In genomic region chr17:3009939-3010338, GRCm38 (mm10) we compare ENCODE assay signal across 15 mouse cellular contexts.
DNase-seq lines count a peak whose midpoint lies in the region; ATAC-seq lines count a peak whose summit lies in the region.
"Had no signal": no experiment of that assay in that cellular context is flagged by ENCODE, and none has a peak within 500 bp of the region (broad histone marks: within the 10 kb centered on the region; RNA-seq: fewer than 3 reads in every experiment).

No protein-coding gene starts in this region.

- WGBS in midbrain, embryonic 14.5 days = 65% methylated on average over 2 of the region's 2 CpGs
- 50% methylated on average over 2 of the region's 2 CpGs for WGBS in midbrain, embryonic 15.5 days

- peak; percentile 64 for DNase-seq in heart, adult 11 months
- DNase-seq in heart, postnatal 10 days = no peak
- DNase-seq in midbrain, embryonic 14.5 days = no peak
- DNase-seq in ZHBTc4 (ENCODE audit: low read depth, low spot score) = peak; percentile 4
- DNase-seq in frontal cortex, adult 2 months (ENCODE audit: extremely low spot score in 1 of 2, low spot score in 1 of 2) = no peak
- DNase-seq: adrenal gland, postnatal 14 days; cerebellum, postnatal 10 days; kidney, postnatal 14 days; thymus, adult 18-20 months had no signal

- no peak overlapping the region for H3K27ac ChIP-seq in midbrain, embryonic 14.5 days (replicated peaks; ENCODE audit: low read depth, low read length)
- H3K27ac ChIP-seq in midbrain, embryonic 15.5 days = no peak overlapping the region
- H3K27ac ChIP-seq: hindbrain, embryonic 12.5 days; intestine, embryonic 15.5 days; liver, embryonic 14.5 days had no signal

- no peak overlapping the region for H3K9ac ChIP-seq in midbrain, embryonic 14.5 days (replicated peaks; ENCODE audit: low read length)
- H3K9ac ChIP-seq in midbrain, embryonic 15.5 days = no peak overlapping the region
- H3K9ac ChIP-seq: hindbrain, embryonic 12.5 days; intestine, embryonic 15.5 days; liver, embryonic 14.5 days had no signal

- ATAC-seq in midbrain, embryonic 14.5 days (ENCODE audit: low FRiP score, low TSS enrichment) = 0 out of 2 replicates have a peak, but pooled peaks have one; percentile 2
- no peak for ATAC-seq in midbrain, embryonic 15.5 days (replicated peaks)
- 0 out of 2 replicates have a peak, but pooled peaks have one; percentile 6 for ATAC-seq in megakaryocyte, adult 5-6 weeks (ENCODE audit: poor library complexity, severe bottlenecking)
- ATAC-seq in megakaryocyte progenitor cell, adult 5-6 weeks (replicated peaks; ENCODE audit: poor library complexity) = no peak
- ATAC-seq: intestine, embryonic 15.5 days had no signal

- no peak overlapping the region for H3K4me2 ChIP-seq in midbrain, embryonic 14.5 days (ENCODE audit: low read length)
- H3K4me2 ChIP-seq in midbrain, embryonic 15.5 days = no peak overlapping the region
- H3K4me2 ChIP-seq: hindbrain, embryonic 12.5 days; intestine, embryonic 15.5 days had no signal

- no peaks in the 10 kb centered on the region for H3K27me3 ChIP-seq in midbrain, embryonic 14.5 days (ENCODE audit: control insufficient read depth, insufficient read depth, low read length)
- no peaks in the 10 kb centered on the region for H3K27me3 ChIP-seq in midbrain, embryonic 15.5 days (replicated peaks)
- H3K27me3 ChIP-seq: hindbrain, embryonic 12.5 days; intestine, embryonic 15.5 days had no signal

- peaks cover 83% of the 10 kb centered on the region for H3K9me3 ChIP-seq in midbrain, embryonic 14.5 days (ENCODE audit: control insufficient read depth, low read length)
- peaks cover 22% of the 10 kb centered on the region; the same call in 1 of the 2 replicates for H3K9me3 ChIP-seq in midbrain, embryonic 15.5 days

- H3K36me3 ChIP-seq in midbrain, embryonic 14.5 days (ENCODE audit: control insufficient read depth, insufficient read depth, low read length) = no peaks in the 10 kb centered on the region
- H3K36me3 ChIP-seq in midbrain, embryonic 15.5 days (replicated peaks) = no peaks in the 10 kb centered on the region
- H3K36me3 ChIP-seq: hindbrain, embryonic 12.5 days; intestine, embryonic 15.5 days had no signal

- H3K4me1 ChIP-seq in midbrain, embryonic 14.5 days (ENCODE audit: control insufficient read depth, insufficient read depth, low read length) = no peaks in the 10 kb centered on the region
- no peaks in the 10 kb centered on the region for H3K4me1 ChIP-seq in midbrain, embryonic 15.5 days
- H3K4me1 ChIP-seq: hindbrain, embryonic 12.5 days; intestine, embryonic 15.5 days had no signal

- no peak overlapping the region for H3K4me3 ChIP-seq in midbrain, embryonic 14.5 days (replicated peaks; ENCODE audit: low read depth, low read length)
- no peak overlapping the region for H3K4me3 ChIP-seq in midbrain, embryonic 15.5 days
- H3K4me3 ChIP-seq: hindbrain, embryonic 12.5 days; intestine, embryonic 15.5 days had no signal

- intact Hi-C loops in heart, postnatal 10 days (cut with DNase I) = no loop called here

Comparison
In these comparisons a context has a peak if more than half of its experiments do, and no peak if none do; other contexts are left out.
1. DNase-seq: peak in heart, adult 11 months (single experiment) and ZHBTc4 (single experiment); none in heart, postnatal 10 days (0 of 2), midbrain, embryonic 14.5 days (single experiment) and frontal cortex, adult 2 months (0 of 2).
2. ATAC-seq: peak in midbrain, embryonic 14.5 days (single experiment) and megakaryocyte, adult 5-6 weeks (single experiment); none in midbrain, embryonic 15.5 days (single experiment) and megakaryocyte progenitor cell, adult 5-6 weeks (single experiment).